Mouse (Mus musculus) liver, embryonic 16.5 days (tissue): ENCODE results near the gene Mcat. TPM values are rescaled to one million over a fixed set of nuclear protein-coding genes. Genes with fewer than 3 reads are reported as not detected.

Source experiments
- ATAC-seq: fragments of 200-750 bp; cut with Nextera tagmentation; 2 replicates; pipeline ENCODE4 v1.8.0; 2017; ENCODE audit warnings: low read depth, mild to moderate bottlenecking, moderate number of reproducible peaks, moderate library complexity
- H3K27ac ChIP-seq: fragments of 300-500 bp; sonication (generic); 2 replicates; pipeline ENCODE4 v1.5.1; 2014; ENCODE audit warnings: mild to moderate bottlenecking, low read length
- H3K27me3 ChIP-seq: fragments of 300-500 bp; sonication (generic); 2 replicates; pipeline ENCODE4 v1.6.1; 2014; ENCODE audit warnings: low read depth, low read length, mixed read lengths; ENCODE audit not compliant: control insufficient read depth, insufficient read depth
- H3K36me3 ChIP-seq: fragments of 300-500 bp; sonication (generic); 2 replicates; pipeline ENCODE4 v1.6.1; 2014; ENCODE audit warnings: mild to moderate bottlenecking; ENCODE audit not compliant: control insufficient read depth, insufficient read depth
- H3K4me1 ChIP-seq: fragments of 300-500 bp; sonication (generic); 2 replicates; pipeline ENCODE4 v1.6.1; 2014; ENCODE audit warnings: low read depth, low read length, mixed read lengths; ENCODE audit not compliant: control insufficient read depth
- H3K4me2 ChIP-seq: fragments of 300-500 bp; sonication (generic); 2 replicates; pipeline ENCODE4 v1.6.1; 2014; ENCODE audit warnings: low read depth, low read length, mixed read lengths
- H3K4me3 ChIP-seq: fragments of 300-500 bp; sonication (generic); 2 replicates; pipeline ENCODE4 v1.5.1; 2014; ENCODE audit warnings: low read depth, mild to moderate bottlenecking, low read length
- H3K9ac ChIP-seq: fragments of 300-500 bp; sonication (generic); 2 replicates; pipeline ENCODE4 v1.6.1; 2014; ENCODE audit warnings: low read depth, low read length
- H3K9me3 ChIP-seq: fragments of 300-500 bp; sonication (generic); replicated peaks from 2 replicates; pipeline ENCODE4 v1.6.1; 2016; ENCODE audit warnings: low read length; ENCODE audit not compliant: control insufficient read depth
- WGBS: fragments of 180-500 bp; shearing (Covaris S2); extraction: QIAGEN DNeasy Blood & Tissue Kit; methylation state at CpG from one replicate; pipeline ENCODE4 v1.1.7; 2014; ENCODE audit not compliant: insufficient replicate concordance; 5-methylcytosine and 5-hydroxymethylcytosine counted together
- polyA plus RNA-seq: library from polyadenylated mRNA; unstranded; fragments of >200 nt; fragmentation: Nextera tagmentation; extraction: Ambion mirVana; gene quantifications from 2 replicates; pipeline ENCODE4 v1.2.1, GENCODE M21; 2015

Mcat gene
- polyA plus RNA-seq, 1 experiment from 2014 or later, result 13.1 TPM

DNA sequence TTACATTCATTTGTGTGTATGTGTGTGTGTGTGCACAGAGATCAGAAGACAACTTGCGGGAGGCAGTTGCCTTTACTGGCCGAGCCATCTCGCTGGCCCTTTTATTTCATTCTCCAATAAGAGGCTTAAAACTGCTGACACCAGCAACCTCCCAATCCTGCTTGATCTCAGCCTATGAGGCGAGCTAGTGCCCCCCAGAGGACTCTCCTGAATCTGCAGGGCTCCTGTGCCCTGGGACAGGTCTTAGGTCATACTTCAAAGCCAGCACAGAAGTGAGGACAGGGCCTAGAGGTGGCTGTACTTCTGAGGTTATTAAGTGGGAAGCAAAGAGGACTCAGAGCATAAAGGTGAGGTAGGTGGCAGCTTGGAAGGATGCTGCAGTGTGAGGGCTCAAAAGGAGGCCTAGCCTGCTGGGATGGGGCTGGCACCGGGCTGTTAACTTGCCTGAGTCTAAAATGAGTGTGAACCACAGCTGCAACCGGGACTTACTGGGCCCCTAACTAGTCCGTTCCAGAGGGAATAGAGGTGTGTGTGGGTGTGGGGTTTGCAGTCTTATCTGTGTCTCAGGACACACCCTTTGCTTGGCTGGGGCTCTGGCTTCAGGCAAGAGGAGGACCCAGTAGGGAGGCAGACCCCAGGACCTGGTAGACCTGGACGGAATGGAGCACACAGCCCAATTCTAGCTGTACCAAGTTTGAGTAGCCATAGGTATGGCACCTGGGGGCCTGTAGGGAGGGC is 20.0 kb upstream of the Mcat start:
- H3K27me3 ChIP-seq, result no peaks in the 10 kb centered on the region
- peak overlapping the region; percentile 59 for H3K9ac ChIP-seq
- peak overlapping the region; percentile 60 for H3K4me2 ChIP-seq
- peak overlapping the region; percentile 32 for H3K4me3 ChIP-seq
- peaks cover 8% of the 10 kb centered on the region for H3K9me3 ChIP-seq
- peaks cover 76% of the 10 kb centered on the region for H3K36me3 ChIP-seq
- WGBS, result 49% methylated on average over 8 of the region's 8 CpGs
- H3K27ac ChIP-seq, result peak overlapping the region; percentile 68
- peak; percentile 85 for ATAC-seq
- peaks cover 14% of the 10 kb centered on the region for H3K4me1 ChIP-seq

DNA sequence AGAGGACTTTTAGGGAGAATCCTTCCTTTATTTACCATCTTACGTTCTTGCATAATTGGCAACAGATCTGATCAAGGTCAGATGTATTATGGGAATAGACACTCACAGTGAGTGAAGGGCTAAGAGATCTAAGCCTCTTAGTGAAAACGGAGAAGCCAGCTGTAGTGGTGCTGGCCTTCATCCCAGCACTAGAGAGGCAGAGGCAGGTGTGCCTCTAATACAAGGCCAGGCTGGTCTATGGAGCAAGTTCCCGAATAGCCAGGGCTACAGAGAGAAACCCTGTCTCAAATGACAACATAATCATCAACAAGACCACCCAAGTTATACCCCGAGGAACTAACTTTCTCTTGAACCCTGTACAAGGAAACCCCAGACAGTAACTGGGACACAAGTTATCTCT is 19.3 kb upstream of the Mcat start:
- no peak overlapping the region for H3K4me3 ChIP-seq
- H3K4me1 ChIP-seq, result peaks cover 14% of the 10 kb centered on the region
- H3K4me2 ChIP-seq, result no peak overlapping the region
- no peak overlapping the region for H3K9ac ChIP-seq
- H3K9me3 ChIP-seq, result peaks cover 8% of the 10 kb centered on the region
- ATAC-seq, result no peak
- H3K27me3 ChIP-seq, result no peaks in the 10 kb centered on the region
- peaks cover 74% of the 10 kb centered on the region for H3K36me3 ChIP-seq
- H3K27ac ChIP-seq, result peak overlapping the region; percentile 68; the same call in 1 of the 2 replicates
- WGBS, result 80% methylated on average over 4 of the region's 4 CpGs

DNA sequence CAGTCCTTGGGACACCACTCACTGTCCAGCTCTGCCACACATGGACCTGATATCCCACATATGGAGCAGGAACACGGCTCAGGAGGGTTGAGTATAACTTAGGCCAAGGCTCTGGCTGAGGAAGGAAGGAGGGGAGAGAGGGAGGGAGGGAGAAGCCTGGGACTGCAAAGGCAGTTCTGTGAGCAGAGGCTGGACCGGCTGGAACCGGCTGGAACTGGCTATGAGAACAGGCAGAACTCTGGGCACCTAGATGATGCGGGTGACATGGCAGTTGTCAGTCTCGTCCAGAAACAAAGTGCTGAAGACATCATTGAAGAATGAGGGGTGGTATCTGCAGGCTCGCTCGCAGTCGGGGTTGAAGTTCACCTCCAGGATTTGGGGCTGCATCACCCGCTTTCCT is 13.1 kb upstream of the Mcat start:
- no peak for ATAC-seq
- 86% methylated on average over 9 of the region's 9 CpGs for WGBS
- H3K4me2 ChIP-seq, result no peak overlapping the region
- H3K4me3 ChIP-seq, result no peak overlapping the region
- H3K27me3 ChIP-seq, result no peaks in the 10 kb centered on the region
- no peak overlapping the region for H3K27ac ChIP-seq
- H3K36me3 ChIP-seq, result peaks cover 85% of the 10 kb centered on the region
- no peaks in the 10 kb centered on the region for H3K9me3 ChIP-seq
- no peak overlapping the region for H3K9ac ChIP-seq
- no peaks in the 10 kb centered on the region; the same call in 1 of the 2 replicates for H3K4me1 ChIP-seq

DNA sequence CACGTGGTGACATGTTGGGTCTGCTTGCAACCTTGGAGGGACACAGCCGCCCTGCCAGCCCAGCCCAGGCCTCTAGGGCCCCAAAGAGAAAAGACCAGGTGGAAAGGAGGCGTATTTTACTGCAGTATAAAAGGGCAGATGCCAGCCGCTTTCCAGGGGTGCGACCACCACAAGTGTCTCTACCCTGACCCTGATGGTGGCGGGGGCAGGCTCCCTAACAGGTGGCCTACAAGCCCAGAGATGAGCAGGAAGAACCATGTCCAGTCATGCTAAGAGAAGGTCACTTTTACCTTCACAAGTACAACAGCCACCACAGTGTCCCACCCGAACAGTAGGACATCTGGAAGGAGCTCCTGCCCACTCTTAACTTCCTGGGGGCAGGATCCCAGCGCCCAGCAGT is 12.0 kb upstream of the Mcat start:
- no peak overlapping the region for H3K9ac ChIP-seq
- no peaks in the 10 kb centered on the region for H3K27me3 ChIP-seq
- H3K36me3 ChIP-seq, result peaks cover 74% of the 10 kb centered on the region
- 91% methylated on average over 8 of the region's 8 CpGs for WGBS
- H3K4me3 ChIP-seq, result no peak overlapping the region
- H3K4me1 ChIP-seq, result no peaks in the 10 kb centered on the region; the same call in none of the 2 replicates
- no peaks in the 10 kb centered on the region for H3K9me3 ChIP-seq
- no peak for ATAC-seq
- no peak overlapping the region for H3K4me2 ChIP-seq
- no peak overlapping the region for H3K27ac ChIP-seq

DNA sequence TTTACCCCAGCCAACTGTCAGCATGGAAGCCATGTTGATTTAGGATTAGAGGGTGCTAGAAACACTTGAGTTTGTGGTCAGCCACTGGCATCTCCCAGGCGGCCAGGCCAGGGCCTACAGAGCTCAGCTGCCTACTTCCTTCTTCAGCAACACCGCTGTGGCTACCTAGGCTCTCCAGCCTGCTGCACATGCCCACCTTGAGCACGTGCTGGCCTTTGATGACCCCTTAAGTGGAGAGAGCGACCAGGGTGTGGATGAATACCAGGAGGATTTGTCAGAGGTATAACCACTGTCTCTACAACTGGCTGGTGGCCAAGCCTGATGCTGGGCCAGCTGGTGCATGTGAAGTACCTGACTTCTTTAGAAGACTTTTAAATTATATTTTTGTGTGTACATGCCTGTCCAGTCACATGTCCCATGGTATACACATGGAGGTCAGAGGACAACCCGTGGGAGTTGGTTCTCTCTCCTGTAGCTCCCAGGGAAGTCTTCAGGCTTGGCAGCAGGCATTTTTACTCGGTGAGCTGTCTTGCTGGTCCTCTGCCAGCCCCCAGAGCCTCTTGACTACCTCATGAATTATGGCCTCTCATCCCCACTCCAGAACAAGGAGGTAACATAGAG is 11.3 kb upstream of the Mcat start:
- H3K9ac ChIP-seq, result no peak overlapping the region
- WGBS, result 75% methylated on average over 6 of the region's 6 CpGs
- no peak overlapping the region for H3K4me2 ChIP-seq
- H3K4me3 ChIP-seq, result no peak overlapping the region
- H3K36me3 ChIP-seq, result peaks cover 67% of the 10 kb centered on the region
- ATAC-seq, result no peak
- H3K9me3 ChIP-seq, result no peaks in the 10 kb centered on the region
- H3K27ac ChIP-seq, result no peak overlapping the region
- no peaks in the 10 kb centered on the region for H3K27me3 ChIP-seq
- H3K4me1 ChIP-seq, result no peaks in the 10 kb centered on the region; the same call in none of the 2 replicates

DNA sequence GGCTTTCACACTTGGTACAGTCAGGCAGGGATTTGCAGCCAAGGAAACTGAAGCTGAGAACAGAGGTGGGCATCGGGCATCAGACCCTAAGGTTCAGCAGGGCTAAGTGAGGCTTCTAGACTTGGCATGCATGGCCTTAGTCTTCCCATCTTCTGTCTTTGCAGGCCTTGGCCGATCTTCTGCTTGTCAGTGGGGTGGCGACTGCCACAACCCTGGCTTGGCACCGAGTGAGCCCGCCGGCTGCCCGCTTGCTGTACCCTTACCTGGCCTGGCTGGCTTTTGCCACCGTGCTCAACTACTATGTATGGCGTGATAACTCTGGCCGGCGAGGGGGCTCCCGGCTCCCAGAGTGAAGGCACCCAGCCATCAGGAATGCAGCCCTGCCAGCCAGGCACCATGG is 10.0 kb upstream of the Mcat start:
- Histone ChIP-seq H3K9me3 (no peaks in the 10 kb centered on the region), H3K27me3 (no peaks in the 10 kb centered on the region), H3K4me3 (no peak overlapping the region), H3K27ac (no peak overlapping the region), H3K9ac (no peak overlapping the region), H3K4me2 (no peak overlapping the region), H3K4me1 (peaks cover 6% of the 10 kb centered on the region), H3K36me3 (peaks cover 56% of the 10 kb centered on the region)
- no peak for ATAC-seq
- 84% methylated on average over 12 of the region's 12 CpGs for WGBS

DNA sequence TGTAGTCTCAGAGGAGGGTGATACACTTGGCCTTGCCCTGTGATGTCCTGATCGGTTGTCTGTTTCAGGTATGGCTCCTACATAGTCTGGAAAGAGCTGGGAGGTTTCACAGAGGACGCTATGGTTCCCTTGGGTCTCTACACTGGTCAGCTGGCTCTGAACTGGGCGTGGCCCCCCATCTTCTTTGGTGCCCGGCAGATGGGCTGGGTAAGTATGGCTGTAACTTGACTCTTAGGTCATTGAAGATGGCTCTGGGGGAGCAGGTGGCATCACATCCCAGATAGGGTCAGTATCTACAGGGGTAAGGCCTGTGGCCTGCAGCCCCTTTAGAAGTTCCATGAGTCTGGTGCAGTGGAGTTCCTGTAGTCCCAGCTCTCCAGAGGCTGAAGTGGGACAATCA is 8.5 kb upstream of the Mcat start:
- ATAC-seq, result no peak
- H3K9ac ChIP-seq, result no peak overlapping the region
- H3K4me3 ChIP-seq, result no peak overlapping the region
- no peaks in the 10 kb centered on the region for H3K27me3 ChIP-seq
- no peak overlapping the region for H3K4me2 ChIP-seq
- H3K9me3 ChIP-seq, result no peaks in the 10 kb centered on the region
- WGBS, result 73% methylated on average over 4 of the region's 4 CpGs
- H3K36me3 ChIP-seq, result peaks cover 44% of the 10 kb centered on the region
- no peak overlapping the region for H3K27ac ChIP-seq
- peaks cover 10% of the 10 kb centered on the region for H3K4me1 ChIP-seq

DNA sequence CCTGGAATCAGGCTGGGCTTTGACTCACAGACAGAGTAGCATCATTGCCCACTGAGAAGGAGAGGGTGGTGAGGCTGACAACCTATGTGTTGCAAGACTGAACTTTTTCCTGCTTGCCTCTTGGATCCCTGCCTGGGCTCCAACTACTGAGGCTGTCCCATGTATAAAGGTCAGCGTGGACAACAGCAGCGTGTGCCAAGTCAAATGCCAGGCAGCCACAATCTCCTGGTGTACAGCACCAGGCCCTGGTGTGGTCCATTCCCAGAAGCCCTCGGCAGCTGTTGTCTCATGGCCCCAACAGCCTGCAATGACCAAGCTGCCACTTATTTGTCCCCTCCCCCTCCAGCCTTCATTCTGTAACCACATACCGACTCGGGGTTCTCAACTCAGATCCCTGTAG is 8.0 kb upstream of the Mcat start:
- H3K4me3 ChIP-seq, result no peak overlapping the region
- no peak for ATAC-seq
- H3K9ac ChIP-seq, result no peak overlapping the region
- no peak overlapping the region for H3K27ac ChIP-seq
- no peak overlapping the region for H3K4me2 ChIP-seq
- H3K27me3 ChIP-seq, result no peaks in the 10 kb centered on the region
- peaks cover 39% of the 10 kb centered on the region for H3K36me3 ChIP-seq
- no peaks in the 10 kb centered on the region for H3K9me3 ChIP-seq
- H3K4me1 ChIP-seq, result peaks cover 13% of the 10 kb centered on the region
- 68% methylated on average over 5 of the region's 5 CpGs for WGBS

DNA sequence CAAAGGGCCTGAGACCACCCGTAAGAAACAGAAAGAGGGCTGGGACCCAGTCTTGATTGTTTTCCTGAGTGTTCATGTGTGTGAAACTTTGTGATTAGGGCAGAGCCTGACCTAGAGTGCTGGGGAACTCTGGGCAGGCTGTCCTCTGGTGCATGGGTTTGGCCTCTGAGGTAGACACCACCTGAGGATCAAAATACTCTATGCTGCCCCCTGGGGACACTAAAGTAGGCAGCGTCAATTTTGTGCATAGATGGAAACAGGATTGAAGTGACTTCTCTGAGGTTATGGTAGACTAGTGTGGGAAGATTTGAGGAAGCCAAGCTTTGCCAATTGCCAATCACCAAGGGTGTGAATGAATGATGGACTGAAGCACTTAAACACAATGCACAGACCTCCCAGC is 7.1 kb upstream of the Mcat start:
- Histone ChIP-seq H3K9me3 (no peaks in the 10 kb centered on the region), H3K36me3 (peaks cover 29% of the 10 kb centered on the region), H3K27ac (no peak overlapping the region), H3K4me1 (peaks cover 21% of the 10 kb centered on the region), H3K4me2 (no peak overlapping the region), H3K4me3 (no peak overlapping the region), H3K9ac (no peak overlapping the region), H3K27me3 (no peaks in the 10 kb centered on the region)
- WGBS, result 61% methylated on average over 2 of the region's 2 CpGs
- ATAC-seq, result no peak
